Mouse (Mus musculus) left cerebral cortex, postnatal 10 days (tissue): ENCODE results near the gene Capn5. TPM values are rescaled to one million over a fixed set of nuclear protein-coding genes. Genes with fewer than 3 reads are reported as not detected.
"Not testable (repeated sequence)": the region's sequence is repeated elsewhere in the genome, so short reads cannot be mapped to it uniquely, and the experiment has no call there.

Experiments
- DNase-seq, 2 experiments: peaks; one replicate each; pipeline ENCODE4 v3.0.0; 2021 to 2022; ENCODE audit warnings: low spot score in 2 of 2, mixed read lengths in 1 of 2; ENCODE audit errors: extremely low spot score in 1 of 2
- intact Hi-C: fragments of 180-260 bp; cut with DNase I; formaldehyde crosslinking; loops from one replicate; pipeline ENCODE4 v1.15.1; 2025
- total RNA-seq, 2 experiments: library from RNA; stranded (reverse); gene quantifications; 2 replicates each; pipeline ENCODE4 v1.2.3; 2021

Gene Capn5
- total RNA-seq = 10 to 100 TPM; 46.4 to 46.6 TPM

- intact Hi-C loops = no loop called here
- DNase-seq = peak; percentile 40 to 70
These were observed at the start of gene Capn5 for GRCm38 (mm10) chr7:98177929-98178559. Gene Capn5 (minus strand): TSS chr7:98178274.

- no peak for DNase-seq
- intact Hi-C loops = no loop called here
These were observed 45.7 kb upstream of the Capn5 start for GRCm38 (mm10) chr7:98223796-98224195.

- intact Hi-C loops = no loop called here
- no peak for DNase-seq
These were observed 38.6 kb upstream of the Capn5 start for GRCm38 (mm10) chr7:98216713-98217112.

- DNase-seq = no peak
- intact Hi-C loops = no loop called here
These were observed 24.9 kb upstream of the Capn5 start for GRCm38 (mm10) chr7:98202946-98203345.

- DNase-seq = no peak
- intact Hi-C loops = no loop called here
These were observed 23.5 kb upstream of the Capn5 start for GRCm38 (mm10) chr7:98201493-98202028.

GRCm38 (mm10) chr7:98200396-98200795 lies 22.3 kb upstream of the Capn5 start:
- intact Hi-C loops = no loop called here
- no peak for DNase-seq

- DNase-seq = no peak
- intact Hi-C loops = no loop called here
These were observed 21.3 kb upstream of the Capn5 start, which contains the start of gene B3gnt6 for GRCm38 (mm10) chr7:98199381-98199780. Gene B3gnt6 (minus strand): TSS chr7:98199481.

- no peak for DNase-seq
- intact Hi-C loops = no loop called here
These were observed 17.2 kb upstream of the Capn5 start for GRCm38 (mm10) chr7:98195151-98195801.

- no peak for DNase-seq
- intact Hi-C loops = loop anchor here (5.0 kb wide), 1 partner anchor 37 kb away; no protein-coding TSS in a partner anchor
These were observed 16.1 kb upstream of the Capn5 start for GRCm38 (mm10) chr7:98194026-98194792.

GRCm38 (mm10) chr7:98193515-98194025 lies 15.5 kb upstream of the Capn5 start:
- DNase-seq = no peak
- intact Hi-C loops = loop anchor here (5.0 kb wide), 1 partner anchor 36 kb away; no protein-coding TSS in a partner anchor

GRCm38 (mm10) chr7:98191571-98192250 lies 13.6 kb upstream of the Capn5 start:
- intact Hi-C loops = loop anchor here (5.0 kb wide), 1 partner anchor 34 kb away; no protein-coding TSS in a partner anchor
- no peak for DNase-seq

GRCm38 (mm10) chr7:98190578-98190977 lies 12.5 kb upstream of the Capn5 start:
- intact Hi-C loops = loop anchor here (5.0 kb wide), 1 partner anchor 33 kb away; no protein-coding TSS in a partner anchor
- DNase-seq = no peak

- intact Hi-C loops = loop anchor here (5.0 kb wide), 1 partner anchor 32 kb away; no protein-coding TSS in a partner anchor
- DNase-seq = no peak
These were observed 11.7 kb upstream of the Capn5 start for GRCm38 (mm10) chr7:98189745-98190144.

GRCm38 (mm10) chr7:98188680-98189079 lies 10.6 kb upstream of the Capn5 start:
- DNase-seq = no peak
- intact Hi-C loops = no loop called here

GRCm38 (mm10) chr7:98188238-98188637 lies 10.2 kb upstream of the Capn5 start:
- intact Hi-C loops = no loop called here
- DNase-seq = no peak

GRCm38 (mm10) chr7:98187332-98187731 lies 9.3 kb upstream of the Capn5 start:
- intact Hi-C loops, DNase-seq: not testable (repeated sequence)

- intact Hi-C loops = no loop called here
- no peak for DNase-seq
These were observed 8.6 kb upstream of the Capn5 start for GRCm38 (mm10) chr7:98186637-98187036.

- intact Hi-C loops = no loop called here
- no peak for DNase-seq
These were observed 7.3 kb upstream of the Capn5 start for GRCm38 (mm10) chr7:98185326-98185725.
